Mouse (Mus musculus): ENCODE measurements around the gene Zfp541. TPM values are rescaled to one million over a fixed set of nuclear protein-coding genes. Genes with fewer than 3 reads are reported as not detected.
A peak's percentile ranks its signal among the peaks of the same experiment; 100 is the strongest.

Gene Zfp541
- polyA plus RNA-seq, 1 experiment from 2014 or later, result not detected

DNA sequence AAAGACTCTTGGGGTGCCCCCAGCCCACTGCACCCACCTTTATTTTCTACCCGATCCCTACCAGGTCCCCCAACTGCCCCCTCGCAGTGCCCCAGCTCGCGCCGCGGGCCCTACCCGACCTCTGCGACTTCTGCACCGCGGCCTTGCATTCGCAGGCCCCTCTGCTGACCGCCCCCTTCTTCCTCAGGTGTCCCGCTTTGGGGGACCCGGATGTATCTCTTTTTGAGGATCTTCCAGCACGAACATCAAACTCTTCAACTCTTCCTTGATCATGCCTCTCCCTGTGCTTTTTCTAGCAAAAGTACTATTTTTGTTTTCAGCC is 446 bp downstream of the Zfp541 start:
- peaks cover 16% of the 10 kb centered on the region for H3K9me3 ChIP-seq (replicated peaks)
- DNase-seq (ENCODE audit: low spot score), result no peak
- H3K27me3 ChIP-seq (ENCODE audit: low read depth, poor library complexity, severe bottlenecking), result peaks cover 30% of the 10 kb centered on the region
- H3K36me3 ChIP-seq, result no peaks in the 10 kb centered on the region
- H3K4me3 ChIP-seq, result no peak overlapping the region
- no peak overlapping the region for H3K27ac ChIP-seq (replicated peaks)
- WGBS, result 71% methylated on average over 15 of the region's 15 CpGs
- H3K4me1 ChIP-seq, result no peaks in the 10 kb centered on the region

- Histone ChIP-seq H3K9me3 (replicated peaks) (peaks cover 16% of the 10 kb centered on the region), H3K27ac (replicated peaks) (no peak overlapping the region), H3K36me3 (no peaks in the 10 kb centered on the region), H3K4me1 (no peaks in the 10 kb centered on the region), H3K4me3 (no peak overlapping the region), H3K27me3 (ENCODE audit: low read depth, poor library complexity, severe bottlenecking) (peaks cover 30% of the 10 kb centered on the region)
- DNase-seq (ENCODE audit: low spot score), result no peak
- WGBS, result 34% methylated on average over 4 of the region's 4 CpGs
Measured at GRCm38 (mm10) chr7:16063490-16063889, 1.9 kb downstream of the Zfp541 start.

DNA sequence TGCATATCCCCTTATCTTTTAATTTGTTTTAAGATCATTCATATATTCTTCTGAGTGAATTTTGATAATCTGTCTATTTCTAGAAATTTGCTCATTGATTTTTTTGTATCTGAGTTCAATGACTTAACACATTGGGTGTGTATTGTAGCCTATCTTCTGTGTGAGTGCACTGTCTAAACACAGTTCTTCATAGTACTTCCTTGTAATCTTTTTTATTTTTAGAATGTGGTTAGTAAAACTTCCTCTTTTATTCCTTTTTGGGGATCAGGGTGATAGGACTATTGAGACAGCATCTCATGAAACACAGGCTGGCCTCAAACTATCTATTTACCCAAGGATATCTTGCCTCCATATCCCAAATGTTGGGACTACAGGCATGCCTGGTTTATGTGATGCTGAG is 9.2 kb downstream of the Zfp541 start:
- no peak for DNase-seq (ENCODE audit: low spot score)
- no peak overlapping the region for H3K27ac ChIP-seq (replicated peaks)
- no peaks in the 10 kb centered on the region for H3K36me3 ChIP-seq
- H3K4me1 ChIP-seq, result no peaks in the 10 kb centered on the region
- H3K9me3 ChIP-seq (replicated peaks), result no peaks in the 10 kb centered on the region
- no peaks in the 10 kb centered on the region for H3K27me3 ChIP-seq (ENCODE audit: low read depth, poor library complexity, severe bottlenecking)
- H3K4me3 ChIP-seq, result no peak overlapping the region

GRCm38 (mm10) chr7:16071906-16072305 is 10.3 kb downstream of the Zfp541 start:
- no peaks in the 10 kb centered on the region for H3K36me3 ChIP-seq

DNA sequence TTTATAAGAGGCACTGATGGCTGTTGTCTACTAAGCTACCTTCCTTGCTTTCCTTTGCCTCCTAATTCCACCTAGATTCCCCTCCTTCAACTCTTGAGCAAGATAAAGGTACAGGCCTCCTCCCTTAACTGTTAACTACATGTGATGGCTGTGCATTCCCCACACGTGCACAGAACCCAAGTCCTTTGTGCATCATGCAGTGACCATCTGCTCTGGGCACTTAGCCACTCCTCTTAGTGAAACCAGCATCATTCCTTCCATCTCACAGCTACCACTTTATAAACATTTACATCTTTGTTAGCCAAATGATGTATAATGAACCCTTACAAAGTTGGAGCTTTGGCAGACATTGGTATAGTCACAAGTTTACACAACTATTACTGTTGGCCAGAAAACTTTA is 18.3 kb downstream of the Zfp541 start:
- WGBS, result 84% methylated on average over 1 of the region's 1 CpGs
- Histone ChIP-seq H3K36me3 (no peaks in the 10 kb centered on the region), H3K27ac (replicated peaks) (no peak overlapping the region)

More at GRCm38 (mm10) chr7:16071906-16072305, 10.3 kb downstream of the Zfp541 start:
- Histone ChIP-seq H3K27me3 (ENCODE audit: low read depth, poor library complexity, severe bottlenecking) (no peaks in the 10 kb centered on the region), H3K9me3 (replicated peaks) (no peaks in the 10 kb centered on the region), H3K27ac (replicated peaks) (no peak overlapping the region), H3K4me3 (no peak overlapping the region), H3K4me1 (no peaks in the 10 kb centered on the region)
- 86% methylated on average over 6 of the region's 6 CpGs for WGBS
- no peak for DNase-seq (ENCODE audit: low spot score)

DNA sequence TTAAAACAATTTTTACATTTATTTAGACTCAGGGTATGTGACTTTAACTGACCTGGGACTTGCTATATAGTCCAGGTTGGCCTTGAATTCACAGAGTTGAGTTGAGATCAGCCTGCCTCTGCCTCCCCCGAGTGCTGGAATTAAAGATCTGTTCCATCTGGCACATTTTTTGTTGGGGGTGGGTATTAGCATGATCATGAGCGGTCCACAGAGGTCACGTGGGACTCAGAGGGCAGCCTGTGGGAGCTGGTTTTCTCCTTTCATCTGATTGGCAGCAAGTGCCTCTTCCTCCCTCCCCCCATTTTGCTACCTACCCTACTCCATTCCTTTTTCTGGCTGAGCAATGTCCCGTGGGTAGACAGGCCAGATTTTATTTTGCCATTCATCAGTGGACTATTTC is 19.0 kb downstream of the Zfp541 start:
- WGBS, result 76% methylated on average over 4 of the region's 4 CpGs
- DNase-seq (ENCODE audit: low spot score), result no peak
- no peaks in the 10 kb centered on the region for H3K36me3 ChIP-seq
- H3K4me1 ChIP-seq, result no peaks in the 10 kb centered on the region
- H3K27me3 ChIP-seq (ENCODE audit: low read depth, poor library complexity, severe bottlenecking), result no peaks in the 10 kb centered on the region
- H3K4me3 ChIP-seq, result no peak overlapping the region
- H3K9me3 ChIP-seq (replicated peaks), result no peaks in the 10 kb centered on the region
- H3K27ac ChIP-seq (replicated peaks), result no peak overlapping the region

More for the DNA sequence above, 18.3 kb downstream of the Zfp541 start:
- DNase-seq (ENCODE audit: low spot score), result no peak
- Histone ChIP-seq H3K9me3 (replicated peaks) (no peaks in the 10 kb centered on the region), H3K4me1 (no peaks in the 10 kb centered on the region), H3K27me3 (ENCODE audit: low read depth, poor library complexity, severe bottlenecking) (no peaks in the 10 kb centered on the region), H3K4me3 (no peak overlapping the region)

- WGBS, result 69% methylated on average over 4 of the region's 4 CpGs
- Histone ChIP-seq H3K27me3 (ENCODE audit: low read depth, poor library complexity, severe bottlenecking) (no peaks in the 10 kb centered on the region), H3K27ac (replicated peaks) (no peak overlapping the region), H3K36me3 (no peaks in the 10 kb centered on the region), H3K4me1 (no peaks in the 10 kb centered on the region), H3K9me3 (replicated peaks) (no peaks in the 10 kb centered on the region), H3K4me3 (no peak overlapping the region)
- DNase-seq (ENCODE audit: low spot score), result no peak
Measured at GRCm38 (mm10) chr7:16083361-16083760, 21.7 kb downstream of the Zfp541 start.

DNA sequence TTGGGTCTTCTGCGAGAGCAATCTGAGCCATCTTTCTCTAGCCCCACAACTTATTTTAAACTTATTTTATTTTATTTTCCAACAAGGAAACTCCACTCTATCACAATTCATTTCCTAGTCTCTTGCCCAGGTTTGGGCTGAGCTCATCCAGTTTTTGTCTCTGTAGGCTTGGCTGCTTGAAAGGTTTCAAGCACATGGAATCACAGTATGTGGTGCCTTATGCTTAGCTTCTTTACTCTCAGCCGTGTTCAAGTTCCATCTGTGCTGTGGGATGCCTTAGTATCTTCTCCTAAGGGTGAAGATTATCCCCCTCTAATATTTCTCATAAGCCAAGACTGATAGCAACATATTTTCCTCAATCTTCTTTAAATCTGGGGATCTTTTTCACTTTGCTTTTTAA is 26.0 kb downstream of the Zfp541 start:
- Histone ChIP-seq H3K36me3 (no peaks in the 10 kb centered on the region), H3K4me1 (no peaks in the 10 kb centered on the region), H3K9me3 (replicated peaks) (no peaks in the 10 kb centered on the region), H3K27ac (replicated peaks) (no peak overlapping the region), H3K27me3 (ENCODE audit: low read depth, poor library complexity, severe bottlenecking) (no peaks in the 10 kb centered on the region; the same call in 1 of the 2 replicates), H3K4me3 (no peak overlapping the region)
- 75% methylated on average over 2 of the region's 2 CpGs for WGBS
- DNase-seq (ENCODE audit: low spot score), result no peak

DNA sequence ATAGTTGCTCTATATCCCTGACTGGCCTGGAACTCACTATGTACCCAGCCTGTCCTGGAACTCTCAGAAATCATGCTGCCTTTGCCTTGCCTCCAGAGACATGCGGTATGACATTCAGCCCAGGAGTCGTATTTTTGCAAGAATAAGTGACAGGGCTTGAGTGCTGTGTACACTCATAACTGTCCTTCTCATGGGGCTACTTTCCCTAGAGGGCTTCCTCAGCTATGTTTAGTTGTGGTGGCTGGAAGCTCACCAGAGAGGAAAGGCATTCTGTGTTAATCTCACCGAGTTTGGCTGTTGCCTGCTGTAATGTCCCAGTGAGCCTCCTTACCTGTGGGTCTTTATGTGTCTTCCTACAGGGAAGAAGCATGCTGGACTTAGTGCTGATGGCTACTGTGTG is 33.0 kb downstream of the Zfp541 start:
- Histone ChIP-seq H3K27ac (replicated peaks) (no peak overlapping the region), H3K27me3 (ENCODE audit: low read depth, poor library complexity, severe bottlenecking) (no peaks in the 10 kb centered on the region; the same call in 1 of the 2 replicates), H3K4me1 (peaks cover 14% of the 10 kb centered on the region), H3K36me3 (no peaks in the 10 kb centered on the region), H3K9me3 (replicated peaks) (no peaks in the 10 kb centered on the region), H3K4me3 (no peak overlapping the region)
- no peak for DNase-seq (ENCODE audit: low spot score)
- WGBS, result 78% methylated on average over 3 of the region's 3 CpGs

GRCm38 (mm10) chr7:16098021-16099017 is 36.7 kb downstream of the Zfp541 start, which contains the start of gene Napa:
Gene Napa, plus strand, starts transcription at chr7:16098458.
- Histone ChIP-seq H3K36me3 (peaks cover 29% of the 10 kb centered on the region), H3K4me3 (peak within 1 kb of the TSS; percentile 82), H3K4me1 (peaks cover 25% of the 10 kb centered on the region), H3K9me3 (replicated peaks) (no peaks in the 10 kb centered on the region), H3K27ac (replicated peaks) (peak within 1 kb of the TSS; percentile 89), H3K27me3 (ENCODE audit: low read depth, poor library complexity, severe bottlenecking) (no peaks in the 10 kb centered on the region)
- DNase-seq (ENCODE audit: low spot score), result peak; percentile 99
- WGBS, result under 1% methylated on average over 68 of the region's 68 CpGs

DNA sequence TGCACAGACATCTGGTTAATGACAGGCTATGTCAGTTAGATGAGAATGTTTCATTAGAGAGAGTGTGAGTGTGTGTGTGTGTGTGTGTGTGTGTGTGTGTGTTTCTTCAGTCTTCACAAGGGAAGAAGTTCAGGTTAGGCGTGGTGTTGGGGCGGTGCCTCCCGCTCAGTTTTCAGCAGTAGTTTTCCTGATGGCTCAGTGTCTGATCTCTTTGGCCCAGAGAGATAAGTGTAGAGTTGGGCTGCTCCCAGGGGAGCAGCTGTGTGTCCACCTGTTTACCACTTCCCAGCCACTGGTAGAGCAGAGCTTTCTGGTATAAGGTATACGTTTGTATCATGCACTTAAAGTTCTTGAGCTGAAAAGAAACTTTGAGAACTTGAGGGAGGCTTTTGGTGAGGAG is 38.3 kb downstream of the Zfp541 start:
- H3K27ac ChIP-seq (replicated peaks), result no peak overlapping the region
- WGBS, result 77% methylated on average over 4 of the region's 4 CpGs
- H3K36me3 ChIP-seq, result peaks cover 45% of the 10 kb centered on the region
- H3K27me3 ChIP-seq (ENCODE audit: low read depth, poor library complexity, severe bottlenecking), result no peaks in the 10 kb centered on the region
- no peaks in the 10 kb centered on the region for H3K9me3 ChIP-seq (replicated peaks)
- DNase-seq (ENCODE audit: low spot score), result no peak
- peaks cover 25% of the 10 kb centered on the region for H3K4me1 ChIP-seq
- peak overlapping the region; percentile 82 for H3K4me3 ChIP-seq

DNA sequence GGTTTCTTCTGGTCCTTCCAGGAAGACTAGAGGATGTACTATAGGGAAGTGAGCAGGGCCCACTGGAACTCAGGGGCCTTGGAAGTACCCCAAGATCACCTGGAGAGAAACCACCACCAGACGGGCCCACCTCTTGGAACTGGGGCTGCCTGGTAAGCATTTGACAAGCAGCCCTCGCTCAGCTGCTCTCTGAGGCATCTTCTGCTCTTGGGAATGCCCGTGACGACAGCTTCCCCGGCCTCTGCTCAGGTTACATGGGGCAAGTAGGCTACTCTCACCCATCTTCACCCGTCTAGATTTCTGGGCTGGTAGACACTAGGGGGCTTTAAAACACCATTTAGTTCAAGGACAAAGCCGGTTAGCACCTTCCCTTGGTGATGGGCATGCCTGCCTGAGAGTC is 39.5 kb downstream of the Zfp541 start:
- peaks cover 25% of the 10 kb centered on the region for H3K4me1 ChIP-seq
- H3K36me3 ChIP-seq, result peaks cover 51% of the 10 kb centered on the region
- H3K27ac ChIP-seq (replicated peaks), result no peak overlapping the region
- no peak overlapping the region for H3K4me3 ChIP-seq
- H3K27me3 ChIP-seq (ENCODE audit: low read depth, poor library complexity, severe bottlenecking), result no peaks in the 10 kb centered on the region
- WGBS, result 83% methylated on average over 7 of the region's 7 CpGs
- DNase-seq (ENCODE audit: low spot score), result no peak
- H3K9me3 ChIP-seq (replicated peaks), result no peaks in the 10 kb centered on the region

DNA sequence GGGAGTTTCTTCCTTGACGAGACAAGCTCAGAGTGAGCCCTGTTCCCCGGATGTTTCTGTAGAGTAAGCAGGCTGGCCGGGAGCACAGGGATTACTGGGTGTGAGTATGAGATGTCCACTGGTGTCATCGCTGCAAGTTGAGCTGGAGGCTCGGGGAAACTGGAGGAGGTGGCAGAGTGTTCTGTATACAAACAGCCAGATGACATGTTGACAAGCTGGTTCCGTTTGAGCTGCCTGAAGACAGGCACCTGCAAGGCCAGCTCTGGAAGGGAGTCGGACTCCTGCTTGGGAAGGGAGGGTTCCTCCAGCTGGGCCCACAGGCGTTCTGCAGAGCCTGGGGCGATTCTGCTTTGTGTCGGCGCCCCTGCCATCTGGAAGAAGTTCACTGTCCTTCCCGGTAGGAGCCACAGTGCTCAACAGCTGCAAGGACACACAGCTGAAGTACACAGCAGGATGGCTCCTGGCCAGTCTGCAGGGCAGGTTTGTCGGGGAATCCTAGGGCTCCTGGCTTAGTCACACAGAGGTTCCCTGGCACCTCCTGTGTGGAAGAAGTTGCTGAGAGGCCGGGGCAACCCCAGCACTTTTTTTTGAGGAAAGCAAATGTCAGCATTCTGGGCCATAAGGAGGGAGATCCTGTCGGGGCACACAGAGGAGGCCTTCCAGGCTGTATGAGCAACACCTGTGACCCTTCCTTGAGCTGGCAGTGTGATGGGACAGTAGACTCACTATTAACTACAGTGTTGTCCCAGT is 40.3 kb downstream of the Zfp541 start:
- no peak for DNase-seq (ENCODE audit: low spot score)
- peaks cover 51% of the 10 kb centered on the region for H3K36me3 ChIP-seq

More for the DNA sequence above, 40.3 kb downstream of the Zfp541 start:
- no peak overlapping the region for H3K27ac ChIP-seq (replicated peaks)
- peaks cover 25% of the 10 kb centered on the region for H3K4me1 ChIP-seq
- no peak overlapping the region for H3K4me3 ChIP-seq
- no peaks in the 10 kb centered on the region for H3K9me3 ChIP-seq (replicated peaks)
- WGBS, result 86% methylated on average over 15 of the region's 15 CpGs
- no peaks in the 10 kb centered on the region for H3K27me3 ChIP-seq (ENCODE audit: low read depth, poor library complexity, severe bottlenecking)
